Mouse (Mus musculus) CH12.LX (cell line): ENCODE results near the gene Gmppa. TPM values are rescaled to one million over a fixed set of nuclear protein-coding genes. Genes with fewer than 3 reads are reported as not detected.

Source experiments
- DNase-seq: peaks from one replicate; pipeline ENCODE4 v3.0.0-alpha.2; 2013; ENCODE audit errors: extremely low read depth
- H3K27ac ChIP-seq: 2 replicates; pipeline ENCODE4 v1.5.1; 2012; ENCODE audit warnings: low read depth, mild to moderate bottlenecking, control low read depth, moderate library complexity; ENCODE audit not compliant: insufficient read depth
- H3K27me3 ChIP-seq: replicated peaks from 2 replicates; pipeline ENCODE3; 2012; ENCODE audit warnings: inconsistent platforms
- H3K36me3 ChIP-seq, 2 experiments: replicated peaks in 1 of 2; 2 replicates each; pipeline versions ENCODE3 to v1.6.1; 2012; ENCODE audit warnings: inconsistent platforms in 1 of 2, low read length in 1 of 2, mild to moderate bottlenecking in 1 of 2, mixed read lengths in 1 of 2, moderate library complexity in 1 of 2; ENCODE audit not compliant: control insufficient read depth in 1 of 2, insufficient read depth in 1 of 2
- H3K4me1 ChIP-seq, 2 experiments: 2 replicates each; pipeline ENCODE4 v1.6.1; 2012; ENCODE audit warnings: inconsistent platforms in 1 of 2, moderate library complexity in 1 of 2; ENCODE audit not compliant: insufficient read depth in 2 of 2, control insufficient read depth in 1 of 2
- H3K4me2 ChIP-seq: 2 replicates; pipeline ENCODE4 v1.6.1; 2012; ENCODE audit warnings: low read depth, mild to moderate bottlenecking, control low read depth; ENCODE audit not compliant: poor library complexity, insufficient read depth, severe bottlenecking
- H3K4me3 ChIP-seq, 3 experiments: fragments of 150-350 bp in 1 of 3; sonication (generic) in 1 of 3; replicated peaks in 1 of 3; 2 replicates each; pipeline versions ENCODE3 to v1.5.1; 2011 to 2012; ENCODE audit warnings: low read depth in 2 of 3, low read length in 2 of 3, mild to moderate bottlenecking in 2 of 3, moderate library complexity in 2 of 3, control low read depth in 1 of 3, improper control_type of control experiment in 1 of 3, inconsistent platforms in 1 of 3, mixed read lengths in 1 of 3; ENCODE audit not compliant: poor library complexity in 1 of 3
- H3K79me2 ChIP-seq: replicated peaks from 2 replicates; pipeline ENCODE4 v1.6.1; 2012; ENCODE audit warnings: mild to moderate bottlenecking, moderate library complexity; ENCODE audit not compliant: control insufficient read depth, poor library complexity, insufficient read depth, severe bottlenecking; ENCODE audit errors: extremely low read depth
- H3K9ac ChIP-seq: 2 replicates; pipeline ENCODE4 v1.6.1; 2012; ENCODE audit warnings: low read depth, mild to moderate bottlenecking, control low read depth, moderate library complexity; ENCODE audit not compliant: insufficient read depth
- H3K9me3 ChIP-seq: replicated peaks from 2 replicates; pipeline ENCODE3; 2012; ENCODE audit warnings: low read length, inconsistent platforms, mixed read lengths
- CTCF ChIP-seq, 2 experiments: IDR thresholded peaks in 1 of 2; conservative IDR thresholded peaks in 1 of 2; 2 replicates each; pipeline ENCODE4 v1.5.1; 2011 to 2012; ENCODE audit warnings: low read depth in 2 of 2, low read length in 2 of 2, improper control_type of control experiment in 1 of 2, inconsistent platforms in 1 of 2, mild to moderate bottlenecking in 1 of 2, moderate library complexity in 1 of 2
- E2F4 ChIP-seq: IDR thresholded peaks from 2 replicates; pipeline ENCODE4 v1.6.1; 2011; ENCODE audit warnings: low read depth, low read length, improper control_type of control experiment; ENCODE audit not compliant: insufficient replicate concordance
- ELF1 ChIP-seq: IDR thresholded peaks from 2 replicates; pipeline ENCODE4 v1.6.1; 2014; ENCODE audit warnings: low read depth, mild to moderate bottlenecking, inconsistent platforms, low read length, improper control_type of control experiment
- ETS1 ChIP-seq: conservative IDR thresholded peaks from 2 replicates; pipeline ENCODE4 v1.6.1; 2012; ENCODE audit warnings: low read depth, mild to moderate bottlenecking, inconsistent platforms, low read length, improper control_type of control experiment, moderate library complexity
- GABPA ChIP-seq: IDR thresholded peaks from 2 replicates; pipeline ENCODE4 v1.6.1; 2012; ENCODE audit warnings: low read depth, low read length, improper control_type of control experiment, inconsistent platforms; ENCODE audit not compliant: insufficient replicate concordance
- IRF4 ChIP-seq: IDR thresholded peaks from 2 replicates; pipeline ENCODE4 v1.6.1; 2014; ENCODE audit warnings: low read depth, mild to moderate bottlenecking, inconsistent platforms, low read length, improper control_type of control experiment
- JUND ChIP-seq: conservative IDR thresholded peaks from 2 replicates; pipeline ENCODE4 v1.6.1; 2011; ENCODE audit warnings: low read depth, low read length, improper control_type of control experiment
- MAFK ChIP-seq: IDR thresholded peaks from 2 replicates; pipeline ENCODE4 v1.6.1; 2011; ENCODE audit warnings: low read length, improper control_type of control experiment; ENCODE audit not compliant: insufficient replicate concordance
- MAX ChIP-seq: IDR thresholded peaks from 2 replicates; pipeline ENCODE4 v1.6.1; 2011; ENCODE audit warnings: low read length, improper control_type of control experiment
- MAZ ChIP-seq: IDR thresholded peaks from 2 replicates; pipeline ENCODE4 v1.6.1; 2012; ENCODE audit warnings: low read depth, mild to moderate bottlenecking, inconsistent platforms, low read length, improper control_type of control experiment, moderate library complexity
- MXI1 ChIP-seq: IDR thresholded peaks from 2 replicates; pipeline ENCODE4 v1.6.1; 2011; ENCODE audit warnings: mild to moderate bottlenecking, low read depth, low read length, improper control_type of control experiment
- MYC ChIP-seq: IDR thresholded peaks from 2 replicates; pipeline ENCODE4 v1.6.1; 2011; ENCODE audit warnings: low read depth, mild to moderate bottlenecking, improper control_type of control experiment, low read length
- PAX5 ChIP-seq: IDR thresholded peaks from 2 replicates; pipeline ENCODE4 v1.6.1; 2012; ENCODE audit warnings: low read length, inconsistent platforms, mixed read lengths
- POLR2A ChIP-seq: IDR thresholded peaks from 2 replicates; pipeline ENCODE4 v1.6.1; 2011; ENCODE audit warnings: low read depth, mild to moderate bottlenecking, improper control_type of control experiment, low read length
- RAD21 ChIP-seq: IDR thresholded peaks from 2 replicates; pipeline ENCODE4 v1.6.1; 2011; ENCODE audit warnings: low read depth, mild to moderate bottlenecking, low read length, improper control_type of control experiment, moderate library complexity
- SIN3A ChIP-seq: IDR thresholded peaks from 2 replicates; pipeline ENCODE4 v1.6.1; 2012; ENCODE audit warnings: low read length, improper control_type of control experiment, inconsistent platforms
- SMC3 ChIP-seq: IDR thresholded peaks from 2 replicates; pipeline ENCODE4 v1.6.1; 2011; ENCODE audit warnings: low read depth, low read length, improper control_type of control experiment
- TBP ChIP-seq: conservative IDR thresholded peaks from 2 replicates; pipeline ENCODE4 v1.6.1; 2011; ENCODE audit warnings: low read depth, low read length, improper control_type of control experiment
- TCF12 ChIP-seq: IDR thresholded peaks from 2 replicates; pipeline ENCODE4 v1.6.1; 2014; ENCODE audit warnings: low read depth, mild to moderate bottlenecking, inconsistent platforms, low read length, improper control_type of control experiment
- UBTF ChIP-seq: IDR thresholded peaks from 2 replicates; pipeline ENCODE4 v1.6.1; 2012; ENCODE audit warnings: low read depth, mild to moderate bottlenecking, inconsistent platforms, low read length, improper control_type of control experiment, moderate library complexity
- USF1 ChIP-seq: IDR thresholded peaks from 2 replicates; pipeline ENCODE4 v1.6.1; 2014; ENCODE audit warnings: low read depth, mild to moderate bottlenecking, inconsistent platforms, low read length, improper control_type of control experiment
- ZKSCAN1 ChIP-seq: IDR thresholded peaks from 2 replicates; pipeline ENCODE4 v1.6.1; 2012; ENCODE audit warnings: low read depth, inconsistent platforms, low read length, improper control_type of control experiment, borderline replicate concordance
- ZMIZ1 ChIP-seq: IDR thresholded peaks from 2 replicates; pipeline ENCODE4 v1.6.1; 2012; ENCODE audit warnings: low read depth, mild to moderate bottlenecking, inconsistent platforms, low read length, improper control_type of control experiment
- ZNF384 ChIP-seq: IDR thresholded peaks from 2 replicates; pipeline ENCODE4 v1.6.1; 2012; ENCODE audit warnings: low read depth, low read length, improper control_type of control experiment, inconsistent platforms
- dilution Hi-C: fragments of 300-500 bp; cut with MboI; formaldehyde crosslinking; loops from 2 replicates; pipeline ENCODE4 v1.14.3; 2020; ENCODE audit warnings: low sequenced_read_pairs; ENCODE audit not compliant: extremely low pct_unique_long_range_greater_than_20kb, extremely low pct_ligation_motif_present
- in situ Hi-C: fragments of 300-500 bp; cut with MboI; formaldehyde crosslinking; loops from 3 replicates; pipeline ENCODE4 v1.14.3; 2019; ENCODE audit warnings: low sequenced_read_pairs, low pct_ligation_motif_present, low pct_unique_long_range_greater_than_20kb, mixed read lengths
- polyA plus RNA-seq: library from polyadenylated mRNA; unstranded; fragments of >175 nt; gene quantifications from 2 replicates; pipeline ENCODE4 v1.2.1, GENCODE M21; 2012; ENCODE audit warnings: low read depth; ENCODE audit not compliant: insufficient read length
- total RNA-seq, 2 experiments: library from RNA; depleted of rRNA; stranded (reverse); fragments of 300-350 nt in 1 of 2; fragments of >200 nt in 1 of 2; gene quantifications; 2 replicates each; pipeline ENCODE4 v1.2.3; 2012 to 2014

Gmppa gene
- total and polyA plus RNA-seq, 3 experiments = 102 to 153 (median 126) TPM

GRCm38 (mm10) chr1:75393846-75394245 is 41.9 kb upstream of the Gmppa start:
- TF ChIP-seq TBP (no peak), MAZ (no peak), SIN3A (no peak), IRF4 (no peak), TCF12 (no peak), E2F4 (no peak), ZMIZ1 (no peak), POLR2A (no peak), MYC (no peak), PAX5 (no peak), MXI1 (no peak), ELF1 (no peak), USF1 (no peak)
- TF ChIP-seq, all 38 proteins: peak for 0
- Histone ChIP-seq H3K79me2 (no peaks in the 10 kb centered on the region), H3K4me1 (peaks cover 1 to 8% of the 10 kb centered on the region in 2 experiments), H3K9ac (no peak overlapping the region), H3K9me3 (no peaks in the 10 kb centered on the region), H3K27me3 (no peaks in the 10 kb centered on the region), H3K27ac (no peak overlapping the region), H3K4me3 (no peak overlapping the region), H3K36me3 (peaks cover 0 to 71% of the 10 kb centered on the region in 2 experiments), H3K4me2 (no peak overlapping the region)
- dilution Hi-C loops = no loop called here
- DNase-seq = no peak
- in situ Hi-C loops = no loop called here

GRCm38 (mm10) chr1:75398761-75399402 is 36.8 kb upstream of the Gmppa start:
- in situ Hi-C loops = no loop called here
- TF ChIP-seq CTCF (conservative IDR thresholded peaks at IDR 0.05 in 1 of 2, IDR thresholded peaks at IDR 0.05 in 1 of 2; ENCODE audit: low read depth in 2 of 2, low read length in 2 of 2) (peak; percentile 73 to 78), MAZ (0 out of 2 replicates have a peak, but pooled peaks have one; percentile 38), MAX (no peak), GABPA (no peak), TBP (no peak), MAFK (no peak), ZKSCAN1 (no peak), JUND (no peak), ETS1 (no peak), UBTF (no peak), PAX5 (no peak), ZNF384 (no peak), MYC (no peak), SMC3 (peak; percentile 58), SIN3A (0 out of 2 replicates have a peak, but pooled peaks have one; percentile 34), RAD21 (peak; percentile 39)

More at GRCm38 (mm10) chr1:75398761-75399402, 36.8 kb upstream of the Gmppa start:
- Histone ChIP-seq H3K4me1 (peaks cover 18 to 43% of the 10 kb centered on the region in 2 experiments), H3K4me2 (no peak overlapping the region; the same call in 1 of the 2 replicates), H3K27me3 (no peaks in the 10 kb centered on the region), H3K27ac (no peak overlapping the region), H3K79me2 (no peaks in the 10 kb centered on the region), H3K4me3 (peak overlapping the region in 1 of 3 experiments; percentile 2), H3K9me3 (no peaks in the 10 kb centered on the region), H3K9ac (no peak overlapping the region), H3K36me3 (peaks cover 22 to 57% of the 10 kb centered on the region in 2 experiments)
- DNase-seq = peak; percentile 78
- dilution Hi-C loops = no loop called here
